Mouse (Mus musculus): ENCODE results near the gene Tmem176b. TPM values are rescaled to one million over a fixed set of nuclear protein-coding genes. Genes with fewer than 3 reads are reported as not detected.

Tmem176b gene
- polyA plus RNA-seq, 1 experiment from 2014 or later: 313 TPM

DNA sequence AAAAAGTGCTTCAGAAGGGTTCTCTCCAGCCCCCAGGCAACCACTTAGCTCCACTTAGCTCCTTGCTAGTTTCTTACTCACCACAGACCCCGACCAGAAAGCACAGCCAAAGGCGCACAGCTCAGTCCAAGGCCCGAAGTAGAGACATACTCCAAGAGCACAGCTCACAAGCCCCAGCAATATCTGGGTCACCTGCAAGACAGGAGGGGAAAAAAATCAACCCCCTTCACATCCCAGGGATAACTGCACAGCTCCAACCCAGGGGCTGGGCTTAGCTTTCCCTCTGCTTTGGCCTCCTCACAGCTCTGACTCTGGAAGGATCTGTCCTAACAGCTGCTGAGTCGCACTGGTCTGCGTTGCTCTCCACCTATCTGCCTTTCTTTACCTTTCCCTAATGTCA lies 5.2 kb downstream of the Tmem176b start:
- Histone ChIP-seq H3K9me3 (ENCODE audit: control insufficient read depth, low read length) (no peaks in the 10 kb centered on the region; the same call in 1 of the 2 replicates), H3K36me3 (ENCODE audit: control insufficient read depth, insufficient read depth, low read length) (peaks cover 52% of the 10 kb centered on the region), H3K9ac (ENCODE audit: low read depth, low read length) (no peak overlapping the region), H3K4me3 (ENCODE audit: low read length) (no peak overlapping the region), H3K4me2 (replicated peaks; ENCODE audit: low read depth, low read length) (no peak overlapping the region), H3K4me1 (ENCODE audit: control insufficient read depth, insufficient read depth, low read length) (peaks cover 16% of the 10 kb centered on the region), H3K27ac (ENCODE audit: low read depth, low read length) (no peak overlapping the region), H3K27me3 (ENCODE audit: control insufficient read depth, insufficient read depth, low read length) (no peaks in the 10 kb centered on the region)
- no peak for ATAC-seq (ENCODE audit: low FRiP score, low TSS enrichment)
- 93% methylated on average over 5 of the region's 5 CpGs for WGBS

GRCm38 (mm10) chr6:48835241-48835640 lies 6.1 kb downstream of the Tmem176b start:
- Histone ChIP-seq H3K9ac (ENCODE audit: low read depth, low read length) (no peak overlapping the region), H3K9me3 (ENCODE audit: control insufficient read depth, low read length) (no peaks in the 10 kb centered on the region; the same call in 1 of the 2 replicates), H3K36me3 (ENCODE audit: control insufficient read depth, insufficient read depth, low read length) (peaks cover 52% of the 10 kb centered on the region), H3K4me2 (replicated peaks; ENCODE audit: low read depth, low read length) (no peak overlapping the region), H3K27me3 (ENCODE audit: control insufficient read depth, insufficient read depth, low read length) (no peaks in the 10 kb centered on the region), H3K27ac (ENCODE audit: low read depth, low read length) (no peak overlapping the region), H3K4me3 (ENCODE audit: low read length) (no peak overlapping the region), H3K4me1 (ENCODE audit: control insufficient read depth, insufficient read depth, low read length) (peaks cover 15% of the 10 kb centered on the region)
- ATAC-seq (ENCODE audit: low FRiP score, low TSS enrichment): no peak
- WGBS: 80% methylated on average over 5 of the region's 5 CpGs

DNA sequence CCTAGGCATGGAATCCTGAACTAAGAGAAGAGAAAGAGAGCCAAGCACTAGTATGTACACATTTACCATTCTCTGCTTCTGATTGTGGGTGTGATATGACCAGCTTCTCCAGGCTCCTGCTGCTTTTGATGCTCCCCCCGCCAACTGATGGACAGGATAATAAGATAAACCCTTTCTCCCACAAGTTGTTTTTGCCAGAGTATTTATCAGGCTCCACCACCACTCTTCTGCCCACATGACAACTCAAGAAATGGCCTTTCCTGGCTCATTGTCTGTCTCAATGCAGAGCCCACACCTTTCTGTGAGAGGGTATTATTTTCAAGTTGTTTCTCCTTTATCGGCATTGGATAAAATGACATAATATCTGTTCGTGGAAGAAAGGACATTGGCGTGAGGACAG lies 7.8 kb downstream of the Tmem176b start:
- H3K4me1 ChIP-seq (ENCODE audit: control insufficient read depth, insufficient read depth, low read length): no peaks in the 10 kb centered on the region
- H3K27ac ChIP-seq (ENCODE audit: low read depth, low read length): no peak overlapping the region
- WGBS: 96% methylated on average over 4 of the region's 4 CpGs
- H3K27me3 ChIP-seq (ENCODE audit: control insufficient read depth, insufficient read depth, low read length): no peaks in the 10 kb centered on the region
- H3K36me3 ChIP-seq (ENCODE audit: control insufficient read depth, insufficient read depth, low read length): peaks cover 52% of the 10 kb centered on the region
- no peak overlapping the region for H3K9ac ChIP-seq (ENCODE audit: low read depth, low read length)
- H3K9me3 ChIP-seq (ENCODE audit: control insufficient read depth, low read length): no peaks in the 10 kb centered on the region; the same call in 1 of the 2 replicates
- no peak overlapping the region for H3K4me2 ChIP-seq (replicated peaks; ENCODE audit: low read depth, low read length)
- no peak overlapping the region for H3K4me3 ChIP-seq (ENCODE audit: low read length)
- no peak for ATAC-seq (ENCODE audit: low FRiP score, low TSS enrichment)

GRCm38 (mm10) chr6:48832426-48832825 lies 8.9 kb downstream of the Tmem176b start:
- Histone ChIP-seq H3K4me3 (ENCODE audit: low read length) (no peak overlapping the region), H3K27me3 (ENCODE audit: control insufficient read depth, insufficient read depth, low read length) (no peaks in the 10 kb centered on the region), H3K27ac (ENCODE audit: low read depth, low read length) (no peak overlapping the region), H3K9ac (ENCODE audit: low read depth, low read length) (no peak overlapping the region), H3K4me1 (ENCODE audit: control insufficient read depth, insufficient read depth, low read length) (no peaks in the 10 kb centered on the region), H3K36me3 (ENCODE audit: control insufficient read depth, insufficient read depth, low read length) (peaks cover 43% of the 10 kb centered on the region), H3K9me3 (ENCODE audit: control insufficient read depth, low read length) (no peaks in the 10 kb centered on the region; the same call in 1 of the 2 replicates), H3K4me2 (replicated peaks; ENCODE audit: low read depth, low read length) (no peak overlapping the region)
- ATAC-seq (ENCODE audit: low FRiP score, low TSS enrichment): no peak
- 91% methylated on average over 1 of the region's 1 CpGs for WGBS

GRCm38 (mm10) chr6:48831141-48831540 lies 10.2 kb downstream of the Tmem176b start:
- Histone ChIP-seq H3K9ac (ENCODE audit: low read depth, low read length) (no peak overlapping the region), H3K27ac (ENCODE audit: low read depth, low read length) (no peak overlapping the region), H3K4me2 (replicated peaks; ENCODE audit: low read depth, low read length) (no peak overlapping the region), H3K4me1 (ENCODE audit: control insufficient read depth, insufficient read depth, low read length) (no peaks in the 10 kb centered on the region), H3K4me3 (ENCODE audit: low read length) (no peak overlapping the region), H3K27me3 (ENCODE audit: control insufficient read depth, insufficient read depth, low read length) (no peaks in the 10 kb centered on the region), H3K36me3 (ENCODE audit: control insufficient read depth, insufficient read depth, low read length) (peaks cover 31% of the 10 kb centered on the region), H3K9me3 (ENCODE audit: control insufficient read depth, low read length) (no peaks in the 10 kb centered on the region; the same call in 1 of the 2 replicates)
- ATAC-seq (ENCODE audit: low FRiP score, low TSS enrichment): no peak
- WGBS: 84% methylated on average over 5 of the region's 5 CpGs

GRCm38 (mm10) chr6:48830241-48830640 lies 11.1 kb downstream of the Tmem176b start:
- H3K27ac ChIP-seq (ENCODE audit: low read depth, low read length): no peak overlapping the region

GRCm38 (mm10) chr6:48829651-48830050 lies 11.6 kb downstream of the Tmem176b start:
- Histone ChIP-seq H3K9me3 (ENCODE audit: control insufficient read depth, low read length) (no peaks in the 10 kb centered on the region; the same call in 1 of the 2 replicates), H3K36me3 (ENCODE audit: control insufficient read depth, insufficient read depth, low read length) (peaks cover 16% of the 10 kb centered on the region), H3K27me3 (ENCODE audit: control insufficient read depth, insufficient read depth, low read length) (no peaks in the 10 kb centered on the region), H3K4me1 (ENCODE audit: control insufficient read depth, insufficient read depth, low read length) (no peaks in the 10 kb centered on the region), H3K9ac (ENCODE audit: low read depth, low read length) (no peak overlapping the region), H3K4me3 (ENCODE audit: low read length) (no peak overlapping the region), H3K27ac (ENCODE audit: low read depth, low read length) (no peak overlapping the region), H3K4me2 (replicated peaks; ENCODE audit: low read depth, low read length) (no peak overlapping the region)
- ATAC-seq (ENCODE audit: low FRiP score, low TSS enrichment): no peak

More at GRCm38 (mm10) chr6:48830241-48830640, 11.1 kb downstream of the Tmem176b start:
- H3K4me3 ChIP-seq (ENCODE audit: low read length): no peak overlapping the region
- no peaks in the 10 kb centered on the region for H3K4me1 ChIP-seq (ENCODE audit: control insufficient read depth, insufficient read depth, low read length)
- H3K27me3 ChIP-seq (ENCODE audit: control insufficient read depth, insufficient read depth, low read length): no peaks in the 10 kb centered on the region
- no peak overlapping the region for H3K4me2 ChIP-seq (replicated peaks; ENCODE audit: low read depth, low read length)
- no peaks in the 10 kb centered on the region; the same call in 1 of the 2 replicates for H3K9me3 ChIP-seq (ENCODE audit: control insufficient read depth, low read length)
- ATAC-seq (ENCODE audit: low FRiP score, low TSS enrichment): no peak
- peaks cover 22% of the 10 kb centered on the region for H3K36me3 ChIP-seq (ENCODE audit: control insufficient read depth, insufficient read depth, low read length)
- WGBS: 55% methylated on average over 1 of the region's 1 CpGs
- no peak overlapping the region for H3K9ac ChIP-seq (ENCODE audit: low read depth, low read length)

- Histone ChIP-seq H3K27me3 (ENCODE audit: control insufficient read depth, insufficient read depth, low read length) (no peaks in the 10 kb centered on the region), H3K4me2 (replicated peaks; ENCODE audit: low read depth, low read length) (no peak overlapping the region), H3K9ac (ENCODE audit: low read depth, low read length) (no peak overlapping the region), H3K4me3 (ENCODE audit: low read length) (no peak overlapping the region), H3K27ac (ENCODE audit: low read depth, low read length) (no peak overlapping the region), H3K4me1 (ENCODE audit: control insufficient read depth, insufficient read depth, low read length) (no peaks in the 10 kb centered on the region), H3K36me3 (ENCODE audit: control insufficient read depth, insufficient read depth, low read length) (peaks cover 9% of the 10 kb centered on the region), H3K9me3 (ENCODE audit: control insufficient read depth, low read length) (no peaks in the 10 kb centered on the region; the same call in 1 of the 2 replicates)
- ATAC-seq (ENCODE audit: low FRiP score, low TSS enrichment): no peak
- WGBS: 79% methylated on average over 1 of the region's 1 CpGs
These were observed 12.3 kb downstream of the Tmem176b start for GRCm38 (mm10) chr6:48828976-48829375.

GRCm38 (mm10) chr6:48825016-48825415 lies 16.3 kb downstream of the Tmem176b start:
- no peak for ATAC-seq (ENCODE audit: low FRiP score, low TSS enrichment)
- no peaks in the 10 kb centered on the region for H3K27me3 ChIP-seq (ENCODE audit: control insufficient read depth, insufficient read depth, low read length)
- WGBS: 73% methylated on average over 7 of the region's 7 CpGs
- H3K27ac ChIP-seq (ENCODE audit: low read depth, low read length): no peak overlapping the region
- no peak overlapping the region for H3K9ac ChIP-seq (ENCODE audit: low read depth, low read length)
- no peaks in the 10 kb centered on the region for H3K9me3 ChIP-seq (ENCODE audit: control insufficient read depth, low read length)
- H3K4me1 ChIP-seq (ENCODE audit: control insufficient read depth, insufficient read depth, low read length): no peaks in the 10 kb centered on the region
- H3K36me3 ChIP-seq (ENCODE audit: control insufficient read depth, insufficient read depth, low read length): no peaks in the 10 kb centered on the region
- no peak overlapping the region for H3K4me2 ChIP-seq (replicated peaks; ENCODE audit: low read depth, low read length)
- no peak overlapping the region for H3K4me3 ChIP-seq (ENCODE audit: low read length)

All from kidney, embryonic 14.5 days (tissue).